Mouse (Mus musculus) forebrain, embryonic 11.5 days (tissue): Measurements from ENCODE around the gene Snrpf. TPM values are rescaled to one million over a fixed set of nuclear protein-coding genes. Genes with fewer than 3 reads are reported as not detected.

Source experiments
- ATAC-seq: fragments of 200-750 bp; cut with Nextera tagmentation; replicated peaks from 2 replicates; pipeline ENCODE4 v1.8.0; 2017; ENCODE audit warnings: moderate TSS enrichment; ENCODE audit not compliant: low FRiP score
- DNase-seq: peaks from one replicate; pipeline ENCODE4 v3.0.0-alpha.2; 2017; ENCODE audit warnings: low spot score
- H3K27ac ChIP-seq: fragments of 300-500 bp; sonication (generic); 2 replicates; pipeline ENCODE4 v1.5.1; 2014; ENCODE audit warnings: low read depth, low read length
- H3K27me3 ChIP-seq: fragments of 300-500 bp; sonication (generic); 2 replicates; pipeline ENCODE4 v1.6.1; 2014; ENCODE audit warnings: mild to moderate bottlenecking, low read length, mixed read lengths; ENCODE audit not compliant: control insufficient read depth, insufficient read depth
- H3K36me3 ChIP-seq: fragments of 300-500 bp; sonication (generic); 2 replicates; pipeline ENCODE4 v1.6.1; 2014; ENCODE audit warnings: mild to moderate bottlenecking, low read length, moderate library complexity, mixed read lengths; ENCODE audit not compliant: control insufficient read depth, insufficient read depth
- H3K4me1 ChIP-seq: fragments of 300-500 bp; sonication (generic); replicated peaks from 2 replicates; pipeline ENCODE4 v1.6.1; 2014; ENCODE audit warnings: low read length, mixed read lengths; ENCODE audit not compliant: control insufficient read depth, insufficient read depth
- H3K4me2 ChIP-seq: fragments of 300-500 bp; sonication (generic); 2 replicates; pipeline ENCODE4 v1.6.1; 2014; ENCODE audit warnings: low read depth, mild to moderate bottlenecking, low read length, moderate library complexity, mixed read lengths; ENCODE audit not compliant: severe bottlenecking
- H3K4me3 ChIP-seq: fragments of 300-500 bp; sonication (generic); 2 replicates; pipeline ENCODE4 v1.5.1; 2014; ENCODE audit warnings: low read depth, low read length
- H3K9ac ChIP-seq: fragments of 300-500 bp; sonication (generic); 2 replicates; pipeline ENCODE4 v1.6.1; 2014; ENCODE audit warnings: low read length
- H3K9me3 ChIP-seq: fragments of 300-500 bp; sonication (generic); 2 replicates; pipeline ENCODE4 v1.6.1; 2016; ENCODE audit warnings: low read length, mixed read lengths; ENCODE audit not compliant: control insufficient read depth
- WGBS: fragments of 180-500 bp; shearing (Covaris S2); extraction: QIAGEN DNeasy Blood & Tissue Kit; methylation state at CpG from one replicate; pipeline ENCODE4 v1.1.7; 2014; 5-methylcytosine and 5-hydroxymethylcytosine counted together
- polyA plus RNA-seq: library from polyadenylated mRNA; unstranded; fragments of >200 nt; fragmentation: Nextera tagmentation; extraction: Ambion mirVana; gene quantifications from 2 replicates; pipeline ENCODE4 v1.2.1, GENCODE M21; 2014

Snrpf gene
- polyA plus RNA-seq, 1 experiment from 2014 or later: 155 TPM

DNA sequence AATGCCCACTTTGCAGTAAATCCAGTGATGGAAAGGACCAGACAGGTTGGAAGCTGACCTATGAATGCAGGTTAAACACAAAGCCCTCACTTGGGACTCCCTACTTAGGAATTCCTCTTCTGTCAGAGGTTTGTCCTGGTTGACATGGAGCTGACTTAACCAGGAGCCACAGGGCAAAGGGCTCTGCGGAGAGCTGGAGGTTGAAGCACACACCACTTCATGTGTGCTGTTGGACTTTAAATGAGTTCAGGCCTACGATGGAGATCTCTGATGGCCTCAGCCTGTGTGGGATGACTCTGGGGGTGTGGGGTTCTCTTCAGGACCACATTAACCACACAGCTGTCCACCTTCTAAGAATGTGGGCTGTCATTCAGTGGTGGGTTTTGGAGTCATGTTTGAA lies 51.2 kb downstream of the Snrpf start:
- H3K27ac ChIP-seq: no peak overlapping the region
- ATAC-seq (no peak), DNase-seq (no peak)
- 96% methylated on average over 2 of the region's 2 CpGs for WGBS
- no peaks in the 10 kb centered on the region for H3K9me3 ChIP-seq
- no peaks in the 10 kb centered on the region; the same call in 1 of the 2 replicates for H3K4me1 ChIP-seq
- H3K27me3 ChIP-seq: no peaks in the 10 kb centered on the region; the same call in 1 of the 2 replicates
- H3K4me3 ChIP-seq: no peak overlapping the region
- no peak overlapping the region for H3K9ac ChIP-seq
- H3K4me2 ChIP-seq: no peak overlapping the region
- H3K36me3 ChIP-seq: no peaks in the 10 kb centered on the region

Other genes starting within 250 kb of the Snrpf start
- gene Lta4h, start 136.3 kb downstream of the Snrpf start, polyA plus RNA-seq: 152 and 163 TPM in 2 replicates
- gene Hal, start 100.9 kb downstream of the Snrpf start, polyA plus RNA-seq: not detected in 2 replicates
- 0.08 and 0.25 TPM in 2 replicates for gene Amdhd1, start 49.7 kb downstream of the Snrpf start, polyA plus RNA-seq
- 0.31 and 0.45 TPM in 2 replicates for gene Ccdc38, start 49.1 kb downstream of the Snrpf start, polyA plus RNA-seq
- gene Ntn4, start 51.0 kb upstream of the Snrpf start, polyA plus RNA-seq: 2.9 and 4.4 TPM in 2 replicates
- 10.5 and 11.3 TPM in 2 replicates for gene Usp44, start 241.8 kb upstream of the Snrpf start, polyA plus RNA-seq